Mouse (Mus musculus) cerebellum, adult 2 months (tissue): ENCODE results near the gene Cyp17a1.

Experiments
- CTCF ChIP-seq: fragments of 200-500 bp; IDR thresholded peaks from 2 replicates; pipeline ENCODE4 v1.5.1; 2011; ENCODE audit warnings: low read depth, mild to moderate bottlenecking, control low read depth, low read length, moderate library complexity, borderline replicate concordance; ENCODE audit not compliant: insufficient read depth
- POLR2A ChIP-seq: fragments of 200-500 bp; IDR thresholded peaks from 2 replicates; pipeline ENCODE4 v1.6.1; 2011; ENCODE audit warnings: low read length, control low read depth, borderline replicate concordance; ENCODE audit not compliant: insufficient read depth

GRCm38 (mm10) chr19:46641420-46642085, 31.4 kb downstream of the Cyp17a1 start:
- TF ChIP-seq POLR2A = no peak
- no peak for TF ChIP-seq CTCF
